Mouse (Mus musculus) thymus, adult 2 months (tissue): ENCODE data around the gene Pitpnm2. TPM values are rescaled to one million over a fixed set of nuclear protein-coding genes. Genes with fewer than 3 reads are reported as not detected.

ENCODE experiments used
- DNase-seq: peaks from one replicate; pipeline ENCODE4 v3.0.0; 2021
- H3K27ac ChIP-seq: fragments of 200-500 bp; 2 replicates; pipeline ENCODE4 v1.5.1; 2012; ENCODE audit warnings: low read length, control low read depth; ENCODE audit not compliant: control insufficient read depth, insufficient read depth
- H3K27me3 ChIP-seq: fragments of 200-500 bp; 2 replicates; pipeline ENCODE4 v1.6.1; 2012; ENCODE audit warnings: mild to moderate bottlenecking, low read length, moderate library complexity, mixed read lengths; ENCODE audit not compliant: control insufficient read depth, insufficient read depth
- H3K36me3 ChIP-seq: fragments of 200-500 bp; 2 replicates; pipeline ENCODE4 v1.6.1; 2012; ENCODE audit warnings: mild to moderate bottlenecking, low read length, moderate library complexity; ENCODE audit not compliant: control insufficient read depth, insufficient read depth
- H3K4me1 ChIP-seq: fragments of 200-500 bp; replicated peaks from 2 replicates; pipeline ENCODE4 v1.6.1; 2012; ENCODE audit warnings: low read length; ENCODE audit not compliant: control insufficient read depth, insufficient read depth
- H3K4me3 ChIP-seq: fragments of 200-500 bp; 2 replicates; pipeline ENCODE4 v1.5.1; 2012; ENCODE audit warnings: mild to moderate bottlenecking, low read length, control low read depth, moderate library complexity; ENCODE audit not compliant: control insufficient read depth, insufficient read depth
- CTCF ChIP-seq: fragments of 200-500 bp; IDR thresholded peaks from 2 replicates; pipeline ENCODE4 v1.5.1; 2012; ENCODE audit warnings: mild to moderate bottlenecking, control low read depth, low read length, moderate library complexity, borderline replicate concordance; ENCODE audit not compliant: control insufficient read depth, poor library complexity, insufficient read depth; ENCODE audit errors: extremely low read depth
- POLR2A ChIP-seq: fragments of 200-500 bp; IDR thresholded peaks from 2 replicates; pipeline ENCODE4 v1.6.1; 2012; ENCODE audit warnings: mild to moderate bottlenecking, low read length, control low read depth, moderate library complexity; ENCODE audit not compliant: control insufficient read depth, poor library complexity, insufficient read depth; ENCODE audit errors: extremely low read depth
- WGBS: fragments of 180-500 bp; shearing (Covaris S2); methylation state at CpG from one replicate; pipeline ENCODE4 v1.1.7; 2018; 5-methylcytosine and 5-hydroxymethylcytosine counted together
- polyA plus RNA-seq: library from polyadenylated mRNA; depleted of rRNA; stranded (reverse); fragments of >200 nt; gene quantifications from 2 replicates; pipeline ENCODE4 v1.2.3, GENCODE M21; 2012

Gene Pitpnm2
- polyA plus RNA-seq, 1 experiment = 279 TPM

GRCm38 (mm10) chr5:124241686-124242444 is 7.7 kb downstream of the Pitpnm2 start:
- WGBS = 27% methylated on average over 10 of the region's 10 CpGs
- no peak overlapping the region for H3K4me3 ChIP-seq
- peaks cover 12% of the 10 kb centered on the region; the same call in 1 of the 2 replicates for H3K36me3 ChIP-seq
- peaks cover 47% of the 10 kb centered on the region for H3K4me1 ChIP-seq
- H3K27ac ChIP-seq = no peak overlapping the region
- H3K27me3 ChIP-seq = no peaks in the 10 kb centered on the region
- DNase-seq = no peak
- no peak for TF ChIP-seq POLR2A
- TF ChIP-seq CTCF = no peak

- no peak for DNase-seq
- no peak overlapping the region for H3K27ac ChIP-seq
Observed at GRCm38 (mm10) chr5:124240841-124241685, 8.5 kb downstream of the Pitpnm2 start.

GRCm38 (mm10) chr5:124236180-124236579 is 13.4 kb downstream of the Pitpnm2 start:
- Histone ChIP-seq H3K4me1 (peaks cover 68% of the 10 kb centered on the region), H3K27ac (no peak overlapping the region), H3K36me3 (no peaks in the 10 kb centered on the region), H3K4me3 (no peak overlapping the region), H3K27me3 (no peaks in the 10 kb centered on the region)
- DNase-seq = no peak
- WGBS = 98% methylated on average over 4 of the region's 4 CpGs
- no peak for TF ChIP-seq CTCF
- no peak for TF ChIP-seq POLR2A

More at GRCm38 (mm10) chr5:124240841-124241685, 8.5 kb downstream of the Pitpnm2 start:
- H3K36me3 ChIP-seq = peaks cover 12% of the 10 kb centered on the region; the same call in 1 of the 2 replicates
- TF ChIP-seq POLR2A = no peak
- TF ChIP-seq CTCF = no peak
- peaks cover 53% of the 10 kb centered on the region for H3K4me1 ChIP-seq
- 67% methylated on average over 22 of the region's 22 CpGs for WGBS
- H3K27me3 ChIP-seq = no peaks in the 10 kb centered on the region
- no peak overlapping the region for H3K4me3 ChIP-seq

GRCm38 (mm10) chr5:124234778-124235177 is 14.8 kb downstream of the Pitpnm2 start:
- peak overlapping the region; percentile 94; the same call in 1 of the 2 replicates for H3K27ac ChIP-seq
- H3K36me3 ChIP-seq = no peaks in the 10 kb centered on the region
- H3K4me3 ChIP-seq = no peak overlapping the region
- WGBS = 95% methylated on average over 6 of the region's 6 CpGs
- TF ChIP-seq POLR2A (no peak), CTCF (no peak)
- no peak for DNase-seq
- H3K4me1 ChIP-seq = peaks cover 70% of the 10 kb centered on the region
- H3K27me3 ChIP-seq = no peaks in the 10 kb centered on the region

GRCm38 (mm10) chr5:124233874-124234661 is 15.5 kb downstream of the Pitpnm2 start:
- WGBS = 67% methylated on average over 12 of the region's 12 CpGs
- peaks cover 72% of the 10 kb centered on the region for H3K4me1 ChIP-seq
- no peak for DNase-seq
- H3K27ac ChIP-seq = peak overlapping the region; percentile 94
- TF ChIP-seq POLR2A = no peak
- 0 out of 2 replicates have a peak, but pooled peaks have one; percentile 33 for TF ChIP-seq CTCF
- H3K27me3 ChIP-seq = no peaks in the 10 kb centered on the region
- no peaks in the 10 kb centered on the region for H3K36me3 ChIP-seq
- H3K4me3 ChIP-seq = no peak overlapping the region

- peak overlapping the region; percentile 19 for H3K4me3 ChIP-seq
- TF ChIP-seq CTCF (no peak), POLR2A (no peak)
- DNase-seq = peak; percentile 60
- 7% methylated on average over 8 of the region's 8 CpGs for WGBS
- H3K36me3 ChIP-seq = no peaks in the 10 kb centered on the region
- peak overlapping the region; percentile 94 for H3K27ac ChIP-seq
- H3K4me1 ChIP-seq = peaks cover 66% of the 10 kb centered on the region
- H3K27me3 ChIP-seq = no peaks in the 10 kb centered on the region
Observed at GRCm38 (mm10) chr5:124233144-124233465, 16.5 kb downstream of the Pitpnm2 start.
